ENCODE assay signal across 16 mouse cellular contexts in the genomic region with DNA sequence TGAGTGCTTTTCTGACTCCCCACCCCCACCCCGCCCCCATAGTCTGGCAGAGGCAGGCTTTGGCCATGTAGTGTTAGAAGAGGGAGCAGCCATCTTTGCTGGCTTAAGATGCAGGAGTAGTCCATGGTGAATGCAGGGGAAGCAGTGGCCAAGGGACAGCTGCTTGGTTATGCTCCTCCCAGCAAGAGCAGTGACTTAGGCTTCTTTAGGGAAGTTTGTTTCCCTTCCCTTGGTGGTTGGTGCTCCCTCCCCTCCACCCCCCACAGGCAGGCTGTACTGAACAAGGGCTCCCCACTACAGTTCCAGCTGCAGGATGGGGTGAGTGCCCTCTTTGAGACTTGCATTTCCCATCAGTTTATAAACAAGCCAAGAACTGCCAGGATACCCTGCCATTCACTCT. TPM values are rescaled to one million over a fixed set of nuclear protein-coding genes. Genes with fewer than 3 reads are reported as not detected.
DNase-seq lines count a peak whose midpoint lies in the region; ATAC-seq and TF ChIP-seq lines count a peak whose summit lies in the region.
"Not testable (repeated sequence)": the region's sequence is repeated elsewhere in the genome, so short reads cannot be mapped to it uniquely, and the experiment has no call there.
"Had no signal": no experiment of that assay in that cellular context is flagged by ENCODE, and none has a peak within 500 bp of the region (broad histone marks: within the 10 kb centered on the region; RNA-seq: fewer than 3 reads in every experiment).

No protein-coding gene starts in this region.

- H3K4me3 ChIP-seq in ES-Bruce4 (ENCODE audit: low read depth, low read length); embryonic facial prominence, embryonic 14.5 days (ENCODE audit: low read depth, low read length); heart, embryonic 10.5 days; limb, embryonic 13.5 days; liver, embryonic 15.5 days (replicated peaks): not testable (repeated sequence)

- peak; percentile 67 for DNase-seq in R1 (ENCODE audit: low read depth, low spot score)
- not testable (repeated sequence) for DNase-seq in embryonic facial prominence, embryonic 14.5 days (ENCODE audit: low spot score)
- peak; percentile 11 for DNase-seq in heart, embryonic 10.5 days (ENCODE audit: low spot score)
- peak; percentile 3 for DNase-seq in lung, postnatal 10 days

- H3K9ac ChIP-seq in ES-Bruce4 (ENCODE audit: low read depth, poor library complexity, severe bottlenecking); embryonic facial prominence, embryonic 14.5 days (ENCODE audit: low read depth, low read length); limb, embryonic 13.5 days; liver, embryonic 15.5 days: not testable (repeated sequence)

- 0 out of 2 replicates have a peak overlapping the region, but pooled peaks have one; percentile 44 for H3K27ac ChIP-seq in ES-Bruce4 (ENCODE audit: insufficient read depth, low read length)
- not testable (repeated sequence) for H3K27ac ChIP-seq in embryonic facial prominence, embryonic 14.5 days (replicated peaks; ENCODE audit: low read depth, low read length); heart, embryonic 10.5 days; limb, embryonic 13.5 days; liver, embryonic 15.5 days (replicated peaks)

- ATAC-seq in embryonic facial prominence, embryonic 14.5 days (ENCODE audit: low read depth), result 0 out of 2 replicates have a peak, but pooled peaks have one; percentile 6
- 0 out of 2 replicates have a peak, but pooled peaks have one; percentile 15 for ATAC-seq in limb, embryonic 13.5 days (ENCODE audit: low FRiP score, low read depth)
- ATAC-seq in liver, embryonic 15.5 days (ENCODE audit: insufficient read depth), result peak; percentile 16; the same call in 1 of the 2 replicates
- peak; percentile 79 for ATAC-seq in monocyte, adult 5-6 weeks (replicated peaks; ENCODE audit: insufficient number of reproducible peaks, low FRiP score, low TSS enrichment, poor library complexity, severe bottlenecking)

- not testable (repeated sequence) for TF ChIP-seq EP300 in ES-Bruce4 (IDR thresholded peaks at IDR 0.05; ENCODE audit: insufficient read depth, low read depth, low read length)

- TF ChIP-seq POLR2A in ES-Bruce4 (IDR thresholded peaks at IDR 0.05; ENCODE audit: insufficient read depth, low read length), result not testable (repeated sequence)

- not testable (repeated sequence) for H3K9me3 ChIP-seq in ES-Bruce4 (replicated peaks; ENCODE audit: control insufficient read depth, insufficient read depth, low read length, poor library complexity, severe bottlenecking); embryonic facial prominence, embryonic 14.5 days (ENCODE audit: control insufficient read depth, low read length); heart, embryonic 10.5 days; limb, embryonic 13.5 days; liver, embryonic 15.5 days (replicated peaks)

- 57% methylated on average over 1 of the region's 1 CpGs for WGBS in embryonic facial prominence, embryonic 14.5 days
- WGBS in heart, embryonic 10.5 days, result 72% methylated on average over 1 of the region's 1 CpGs
- WGBS in limb, embryonic 13.5 days, result 57% methylated on average over 1 of the region's 1 CpGs
- WGBS in liver, embryonic 15.5 days (ENCODE audit: insufficient replicate concordance), result 72% methylated on average over 1 of the region's 1 CpGs

- not testable (repeated sequence) for H3K36me3 ChIP-seq in ES-Bruce4 (ENCODE audit: control insufficient read depth, insufficient read depth, low read length, poor library complexity, severe bottlenecking); heart, embryonic 10.5 days
- H3K36me3 ChIP-seq in embryonic facial prominence, embryonic 14.5 days (ENCODE audit: control insufficient read depth, insufficient read depth, low read length), result peaks cover 13% of the 10 kb centered on the region; the same call in 1 of the 2 replicates
- H3K36me3 ChIP-seq in limb, embryonic 13.5 days, result peaks cover 21% of the 10 kb centered on the region
- H3K36me3 ChIP-seq in liver, embryonic 15.5 days (replicated peaks), result peaks cover 16% of the 10 kb centered on the region; the same call in 1 of the 2 replicates

- H3K27me3 ChIP-seq in ES-Bruce4 (ENCODE audit: control insufficient read depth, insufficient read depth, low read length, poor library complexity, severe bottlenecking); embryonic facial prominence, embryonic 14.5 days (replicated peaks; ENCODE audit: control insufficient read depth, insufficient read depth, low read length); heart, embryonic 10.5 days (ENCODE audit: insufficient read depth, poor library complexity, severe bottlenecking); limb, embryonic 13.5 days; liver, embryonic 15.5 days: not testable (repeated sequence)

- H3K4me1 ChIP-seq in ES-Bruce4 (ENCODE audit: control insufficient read depth, insufficient read depth, low read length); embryonic facial prominence, embryonic 14.5 days (ENCODE audit: control insufficient read depth, insufficient read depth, low read length); heart, embryonic 10.5 days; limb, embryonic 13.5 days; liver, embryonic 15.5 days (replicated peaks): not testable (repeated sequence)

- not testable (repeated sequence) for TF ChIP-seq CTCF in ES-Bruce4 (IDR thresholded peaks at IDR 0.05; ENCODE audit: low read depth, low read length)

- not testable (repeated sequence) for H3K4me2 ChIP-seq in embryonic facial prominence, embryonic 14.5 days (ENCODE audit: low read depth, low read length); limb, embryonic 13.5 days (replicated peaks); liver, embryonic 15.5 days

RNA-seq across cellular contexts. Expression of gene Gm3448, which starts 11.4 kb away (rescaled TPM):
- polyA plus RNA-seq in ES-Bruce4 (2011; ENCODE audit: insufficient read depth, insufficient read length, low read depth, missing spikeins), result 6.9 and 7.0 TPM in 2 replicates
- polyA plus RNA-seq in embryonic facial prominence, embryonic 14.5 days (2014; fragmentation: Nextera tagmentation; extraction: Ambion mirVana), result 2.4 and 2.8 TPM in 2 replicates
- 2.7 and 3.2 TPM in 2 replicates for polyA plus RNA-seq in heart, embryonic 10.5 days (2016; fragmentation: Nextera tagmentation; extraction: Ambion mirVana)
- 3.3 and 3.8 TPM in 2 replicates for polyA plus RNA-seq in limb, embryonic 13.5 days (2015; fragmentation: Nextera tagmentation; extraction: Ambion mirVana)
- polyA plus RNA-seq in liver, embryonic 15.5 days (2015; fragmentation: Nextera tagmentation; extraction: Ambion mirVana), result 1.8 and 3.4 TPM in 2 replicates
- 11.6 to 15.3 TPM (median 14.7 TPM) in 3 replicates for total RNA-seq in monocyte, adult 5-6 weeks (2017)

RNA-seq across cellular contexts. Expression of gene Tcte3, which starts 11.5 kb away (rescaled TPM):
- 5.4 and 5.6 TPM in 2 replicates for polyA plus RNA-seq in ES-Bruce4 (2011; ENCODE audit: insufficient read depth, insufficient read length, low read depth, missing spikeins)
- polyA plus RNA-seq in embryonic facial prominence, embryonic 14.5 days (2014; fragmentation: Nextera tagmentation; extraction: Ambion mirVana), result not detected in 2 replicates
- polyA plus RNA-seq in heart, embryonic 10.5 days (2016; fragmentation: Nextera tagmentation; extraction: Ambion mirVana), result 0.60 and 0.83 TPM in 2 replicates
- polyA plus RNA-seq in limb, embryonic 13.5 days (2015; fragmentation: Nextera tagmentation; extraction: Ambion mirVana), result 0.32 and 0.39 TPM in 2 replicates
- 2.3 and 2.8 TPM in 2 replicates for polyA plus RNA-seq in liver, embryonic 15.5 days (2015; fragmentation: Nextera tagmentation; extraction: Ambion mirVana)
- total RNA-seq in monocyte, adult 5-6 weeks (2017), result 0.75 to 1.7 TPM in 2 of 3 replicates, not detected in the other
- total RNA-seq: forebrain, postnatal 0 days; heart, postnatal 36 days; liver, adult 2 months had no signal
- polyA plus RNA-seq: embryonic facial prominence, embryonic 12.5 days; forebrain, postnatal 0 days; heart, embryonic 16.5 days; hindbrain, embryonic 13.5 days; kidney, embryonic 15.5 days; liver, adult 2 months; midbrain, embryonic 13.5 days had no signal

RNA-seq across cellular contexts. Expression of gene Ermard, which starts 11.8 kb away (rescaled TPM):
- polyA plus RNA-seq in ES-Bruce4 (2011; ENCODE audit: insufficient read depth, insufficient read length, low read depth, missing spikeins), result 76.2 and 80.4 TPM in 2 replicates
- polyA plus RNA-seq in embryonic facial prominence, embryonic 14.5 days (2014; fragmentation: Nextera tagmentation; extraction: Ambion mirVana), result 49.7 and 54.8 TPM in 2 replicates
- polyA plus RNA-seq in heart, embryonic 10.5 days (2016; fragmentation: Nextera tagmentation; extraction: Ambion mirVana), result 67.6 and 80.2 TPM in 2 replicates
- polyA plus RNA-seq in limb, embryonic 13.5 days (2015; fragmentation: Nextera tagmentation; extraction: Ambion mirVana), result 91.4 and 95.4 TPM in 2 replicates
- polyA plus RNA-seq in liver, embryonic 15.5 days (2015; fragmentation: Nextera tagmentation; extraction: Ambion mirVana), result 22.4 and 23.9 TPM in 2 replicates
- total RNA-seq in monocyte, adult 5-6 weeks (2017), result 95.1 to 106 TPM (median 98.2 TPM) in 3 replicates

RNA-seq across cellular contexts. Expression of gene Gm3435, which starts 42.8 kb away (rescaled TPM):
- polyA plus RNA-seq in ES-Bruce4 (2011; ENCODE audit: insufficient read depth, insufficient read length, low read depth, missing spikeins), result 4.7 and 5.1 TPM in 2 replicates
- polyA plus RNA-seq in embryonic facial prominence, embryonic 14.5 days (2014; fragmentation: Nextera tagmentation; extraction: Ambion mirVana), result 2.7 and 4.4 TPM in 2 replicates
- 4.7 and 6.1 TPM in 2 replicates for polyA plus RNA-seq in heart, embryonic 10.5 days (2016; fragmentation: Nextera tagmentation; extraction: Ambion mirVana)
- 7.8 and 8.7 TPM in 2 replicates for polyA plus RNA-seq in limb, embryonic 13.5 days (2015; fragmentation: Nextera tagmentation; extraction: Ambion mirVana)
- 2.5 and 3.4 TPM in 2 replicates for polyA plus RNA-seq in liver, embryonic 15.5 days (2015; fragmentation: Nextera tagmentation; extraction: Ambion mirVana)
- total RNA-seq in monocyte, adult 5-6 weeks (2017), result 3.3 to 5.3 TPM (median 3.9 TPM) in 3 replicates

Comparison
In these comparisons a context has a peak if more than half of its experiments do, and no peak if none do; other contexts are left out.
1. ATAC-seq: peak in every context shown above with its lines; median percentile 79 in monocyte, adult 5-6 weeks; 16 in liver, embryonic 15.5 days; 15 in limb, embryonic 13.5 days; 6 in embryonic facial prominence, embryonic 14.5 days.